Mouse (Mus musculus) lung, postnatal 0 days (tissue): ENCODE data around the gene Krtap26-1.

Experiments
- CTCF ChIP-seq: IDR thresholded peaks from 2 replicates; pipeline ENCODE4 v1.5.1; 2016; ENCODE audit warnings: antibody characterized with exemption, mild to moderate bottlenecking
- EP300 ChIP-seq: IDR thresholded peaks from 2 replicates; pipeline ENCODE4 v1.6.1; 2016; ENCODE audit warnings: antibody characterized with exemption, mild to moderate bottlenecking, control low read depth

GRCm38 (mm10) chr16:88681282-88681681, 33.7 kb upstream of the Krtap26-1 start:
- no peak for TF ChIP-seq CTCF
- no peak for TF ChIP-seq EP300
